8 mouse cellular contexts compared by ENCODE assay signal in the genomic region with DNA sequence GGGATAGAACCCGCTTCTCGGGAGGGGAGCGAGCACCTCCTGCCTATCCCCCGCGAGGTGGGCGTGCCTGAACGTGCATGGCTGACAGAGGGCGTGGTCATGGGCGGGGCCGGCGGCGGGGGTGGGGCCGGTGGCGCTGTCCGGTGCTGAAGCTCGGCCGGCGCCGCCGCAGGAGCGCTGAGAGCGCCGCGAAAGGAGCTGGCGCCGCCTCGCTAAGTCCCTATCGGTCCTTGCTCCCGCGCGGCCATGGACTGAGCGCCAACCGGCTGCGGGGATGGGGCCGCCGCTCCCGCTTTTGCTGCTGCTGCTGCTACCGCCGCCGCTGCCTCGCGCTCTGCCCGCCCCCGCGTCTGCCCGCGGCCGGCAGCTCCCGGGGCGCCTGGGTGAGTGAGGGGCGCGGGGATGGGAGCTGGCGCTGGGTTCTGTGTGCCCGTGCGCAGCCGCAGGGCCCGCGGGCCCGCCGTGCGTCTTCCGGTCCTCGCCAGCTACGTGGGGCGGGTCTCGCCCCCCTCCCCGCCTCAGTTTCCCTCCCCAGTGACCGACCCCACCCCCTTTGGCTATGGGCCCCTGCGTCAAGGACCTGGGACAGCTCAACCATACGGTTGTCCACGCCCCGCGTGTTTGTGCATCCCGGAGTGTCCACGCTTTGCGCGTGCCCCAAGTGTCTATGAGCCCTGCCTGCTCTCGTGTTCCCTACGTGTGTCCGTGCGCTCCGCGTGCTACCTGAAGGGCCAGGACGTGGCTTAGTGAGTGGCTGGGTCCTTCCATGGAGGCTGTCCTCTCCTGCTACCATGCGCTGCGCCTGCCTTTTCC. TPM values are rescaled to one million over a fixed set of nuclear protein-coding genes. Genes with fewer than 3 reads are reported as not detected.
DNase-seq lines count a peak whose midpoint lies in the region; ATAC-seq and TF ChIP-seq lines count a peak whose summit lies in the region.

TSS of gene Ptprn2 (plus strand) at position 130 of the 813 bp plus-strand sequence.

- H3K27me3 ChIP-seq in forebrain, embryonic 15.5 days: no peaks in the 10 kb centered on the region
- H3K27me3 ChIP-seq in hindbrain, embryonic 15.5 days: no peaks in the 10 kb centered on the region
- peaks cover 9% of the 10 kb centered on the region; the same call in 1 of the 2 replicates for H3K27me3 ChIP-seq in lung, embryonic 16.5 days (ENCODE audit: control insufficient read depth, insufficient read depth, low read depth, low read length)

- no peaks in the 10 kb centered on the region for H3K9me3 ChIP-seq in ES-E14 (ENCODE audit: control insufficient read depth, insufficient read depth, low read depth, low read length)
- H3K9me3 ChIP-seq in forebrain, embryonic 15.5 days: no peaks in the 10 kb centered on the region
- H3K9me3 ChIP-seq in hindbrain, embryonic 15.5 days: no peaks in the 10 kb centered on the region
- no peaks in the 10 kb centered on the region for H3K9me3 ChIP-seq in lung, embryonic 16.5 days (ENCODE audit: control insufficient read depth, low read length)

- no peak within 1 kb of the TSS for H3K27ac ChIP-seq in ES-E14 (ENCODE audit: insufficient read depth, low read depth, low read length, poor library complexity, severe bottlenecking)
- peak within 1 kb of the TSS; percentile 91 for H3K27ac ChIP-seq in forebrain, embryonic 15.5 days (replicated peaks)
- peak within 1 kb of the TSS; percentile 94 for H3K27ac ChIP-seq in hindbrain, embryonic 15.5 days (replicated peaks)
- H3K27ac ChIP-seq in lung, embryonic 16.5 days (ENCODE audit: low read length): no peak within 1 kb of the TSS

- under 1% methylated on average over 83 of the region's 86 CpGs for WGBS in forebrain, embryonic 15.5 days
- under 1% methylated on average over 69 of the region's 86 CpGs for WGBS in hindbrain, embryonic 15.5 days
- under 1% methylated on average over 46 of the region's 86 CpGs for WGBS in lung, embryonic 16.5 days

- H3K4me3 ChIP-seq in ES-E14 (ENCODE audit: insufficient read depth in 1 of 2, low read depth in 1 of 2, low read length in 2 of 2, poor library complexity in 1 of 2, severe bottlenecking in 1 of 2): peak within 1 kb of the TSS; percentile 64 to 78
- peak within 1 kb of the TSS; percentile 82 for H3K4me3 ChIP-seq in forebrain, embryonic 15.5 days
- peak within 1 kb of the TSS; percentile 73 for H3K4me3 ChIP-seq in hindbrain, embryonic 15.5 days
- peak within 1 kb of the TSS; percentile 56 for H3K4me3 ChIP-seq in lung, embryonic 16.5 days (ENCODE audit: low read length)

- ATAC-seq in cerebellum, adult (ENCODE audit: insufficient number of reproducible peaks, low FRiP score, low TSS enrichment): peak; percentile 66
- peak; percentile 93 for ATAC-seq in forebrain, embryonic 15.5 days (replicated peaks)
- peak; percentile 88 for ATAC-seq in hindbrain, embryonic 15.5 days (ENCODE audit: low FRiP score, low read depth)
- ATAC-seq in lung, embryonic 16.5 days (ENCODE audit: low read depth): peak; percentile 97

- no peaks in the 10 kb centered on the region for H3K36me3 ChIP-seq in ES-E14 (ENCODE audit: control insufficient read depth, insufficient read depth, low read length, poor library complexity, severe bottlenecking)
- no peaks in the 10 kb centered on the region for H3K36me3 ChIP-seq in forebrain, embryonic 15.5 days
- H3K36me3 ChIP-seq in hindbrain, embryonic 15.5 days: no peaks in the 10 kb centered on the region
- H3K36me3 ChIP-seq in lung, embryonic 16.5 days (ENCODE audit: control insufficient read depth, insufficient read depth, low read length): no peaks in the 10 kb centered on the region

- in situ Hi-C loops in ES-E14 (cut with MboI; ENCODE audit: low sequenced_read_pairs in 2 of 2, unreplicated experiment in 2 of 2): no loop called here

- H3K4me1 ChIP-seq in ES-E14 (ENCODE audit: control insufficient read depth in 2 of 2, insufficient read depth in 2 of 2, low read length in 2 of 2, poor library complexity in 1 of 2): peaks cover 0 to 9% of the 10 kb centered on the region in 2 experiments; a peak in 1 of 4 replicates
- peaks cover 13% of the 10 kb centered on the region; the same call in 1 of the 2 replicates for H3K4me1 ChIP-seq in forebrain, embryonic 15.5 days
- peaks cover 25% of the 10 kb centered on the region for H3K4me1 ChIP-seq in hindbrain, embryonic 15.5 days (replicated peaks)
- peaks cover 6% of the 10 kb centered on the region for H3K4me1 ChIP-seq in lung, embryonic 16.5 days (replicated peaks; ENCODE audit: control insufficient read depth, insufficient read depth, low read length)

- H3K4me2 ChIP-seq in forebrain, embryonic 15.5 days (replicated peaks): peak within 1 kb of the TSS; percentile 79
- peak within 1 kb of the TSS; percentile 84 for H3K4me2 ChIP-seq in hindbrain, embryonic 15.5 days
- peak within 1 kb of the TSS; percentile 97 for H3K4me2 ChIP-seq in lung, embryonic 16.5 days (ENCODE audit: low read depth, low read length)

- H3K9ac ChIP-seq in ES-E14 (ENCODE audit: insufficient read depth, low read depth, low read length, poor library complexity, severe bottlenecking): peak within 1 kb of the TSS; percentile 58; the same call in 1 of the 2 replicates
- H3K9ac ChIP-seq in forebrain, embryonic 15.5 days (replicated peaks): peak within 1 kb of the TSS; percentile 74
- H3K9ac ChIP-seq in hindbrain, embryonic 15.5 days: peak within 1 kb of the TSS; percentile 81
- H3K9ac ChIP-seq in lung, embryonic 16.5 days (ENCODE audit: low read length): no peak within 1 kb of the TSS

- peak; percentile 56 for DNase-seq in ES-E14 (ENCODE audit: low read depth, low spot score)
- DNase-seq in layer of hippocampus, postnatal 14 days (ENCODE audit: low spot score in 2 of 2): peak; percentile 54 to 68
- peak; percentile 53 for DNase-seq in ovary, postnatal 14 days (ENCODE audit: low spot score)
- DNase-seq in thymus, postnatal 25 days: peak; percentile 69

TF ChIP-seq in ES-E14, 5 proteins besides CTCF, POLR2A, EP300 and RAD21:
- no peak for TF ChIP-seq CHD2 (IDR thresholded peaks at IDR 0.05; ENCODE audit: low read depth, low read length)
- TF ChIP-seq HCFC1 (IDR thresholded peaks at IDR 0.05; ENCODE audit: borderline replicate concordance, insufficient read depth, low read length): 0 out of 2 replicates have a peak, but pooled peaks have one; percentile 20

RNA-seq across cellular contexts. Expression of gene Ptprn2, which starts in this region (rescaled TPM):
- 0.40 and 1.3 TPM in 2 replicates for total RNA-seq in ES-E14 (2012; rRNA removed)
- polyA plus RNA-seq in forebrain, embryonic 15.5 days (2015; fragmentation: Nextera tagmentation; extraction: Ambion mirVana): 10.4 and 10.8 TPM in 2 replicates
- 14.7 and 15.2 TPM in 2 replicates for polyA plus RNA-seq in hindbrain, embryonic 15.5 days (2015; fragmentation: Nextera tagmentation; extraction: Ambion mirVana)
- 100 to 1,000 TPM; 256 to 277 TPM for total RNA-seq in layer of hippocampus, postnatal 14 days (2021)
- polyA plus RNA-seq in lung, embryonic 16.5 days (2015; fragmentation: Nextera tagmentation; extraction: Ambion mirVana): 0.13 and 0.19 TPM in 2 replicates

Comparison
In these comparisons a context has a peak if more than half of its experiments do, and no peak if none do; other contexts are left out.
1. RNA of gene Ptprn2 (total RNA-seq): 256 to 277 TPM in layer of hippocampus, postnatal 14 days; 0.40 to 1.3 TPM in ES-E14; every median in the first group is over 100 times any median in the second.
2. Peak in ATAC-seq, H3K4me3 ChIP-seq and H3K4me2 ChIP-seq in lung, embryonic 16.5 days; RNA of the gene not detected or under 1 TPM.
3. H3K27ac ChIP-seq: peak in forebrain, embryonic 15.5 days (single experiment) and hindbrain, embryonic 15.5 days (single experiment); none in ES-E14 (single experiment) and lung, embryonic 16.5 days (single experiment).
4. Peak in every context shown above with its lines, with median percentiles within 50 percentile points of each other: DNase-seq, H3K4me3 ChIP-seq, ATAC-seq and H3K4me2 ChIP-seq.